In the genomic region with DNA sequence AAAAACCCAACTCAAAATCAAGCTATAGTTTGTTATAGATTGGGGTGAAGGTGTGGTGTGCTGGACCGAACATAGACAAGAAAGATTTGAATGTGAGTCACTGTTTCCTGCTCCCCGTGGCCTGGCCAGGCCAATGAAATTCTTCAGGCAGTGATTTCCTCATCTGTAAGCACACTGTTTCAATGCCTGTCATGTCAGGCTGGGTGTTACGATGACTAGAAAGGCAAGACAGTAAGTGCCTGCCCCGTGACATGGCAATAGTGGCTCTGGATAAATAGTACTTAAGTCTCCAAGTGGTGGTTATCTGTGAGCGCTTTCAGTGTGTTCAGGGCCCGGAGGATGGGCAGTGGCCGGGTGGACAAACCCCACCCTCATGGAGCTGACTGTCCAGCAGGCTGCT, we compare ENCODE assay signal across 23 mouse cellular contexts. TPM values are rescaled to one million over a fixed set of nuclear protein-coding genes. Genes with fewer than 3 reads are reported as not detected.
A peak's percentile ranks its signal among the peaks of the same experiment; 100 is the strongest.
DNase-seq lines count a peak whose midpoint lies in the region; ATAC-seq and TF ChIP-seq lines count a peak whose summit lies in the region.
"Had no signal": no experiment of that assay in that cellular context is flagged by ENCODE, and none has a peak within 500 bp of the region (broad histone marks: within the 10 kb centered on the region; RNA-seq: fewer than 3 reads in every experiment).

No protein-coding gene starts in this region.

- no peak; the same call in 1 of the 2 replicates for ATAC-seq in heart, embryonic 13.5 days (ENCODE audit: extremely low read depth, insufficient number of reproducible peaks, low FRiP score, low TSS enrichment)
- peak; percentile 58; the same call in 1 of the 2 replicates for ATAC-seq in neutrophil, adult 5-6 weeks (ENCODE audit: extremely low read depth, insufficient number of reproducible peaks, low FRiP score, poor library complexity, severe bottlenecking)
- ATAC-seq in kidney, embryonic 16.5 days (ENCODE audit: low FRiP score, low TSS enrichment) = no peak
- ATAC-seq: forebrain, embryonic 14.5 days had no signal

- TF ChIP-seq EP300 in heart, adult 2 months (IDR thresholded peaks at IDR 0.05; ENCODE audit: insufficient read depth, low read depth, low read length) = no peak

- no peaks in the 10 kb centered on the region for H3K27me3 ChIP-seq in heart, embryonic 13.5 days (replicated peaks)
- H3K27me3 ChIP-seq in heart, adult 2 months (ENCODE audit: control insufficient read depth, insufficient read depth, low read length) = no peaks in the 10 kb centered on the region
- H3K27me3 ChIP-seq in kidney, embryonic 16.5 days (ENCODE audit: insufficient read depth, low read length) = no peaks in the 10 kb centered on the region
- H3K27me3 ChIP-seq: hindbrain, embryonic 13.5 days; limb, embryonic 15.5 days had no signal

- peaks cover 21% of the 10 kb centered on the region for H3K4me1 ChIP-seq in heart, embryonic 13.5 days
- H3K4me1 ChIP-seq in heart, adult 2 months (ENCODE audit: control insufficient read depth, insufficient read depth, low read length) = no peaks in the 10 kb centered on the region
- H3K4me1 ChIP-seq in kidney, embryonic 16.5 days (ENCODE audit: insufficient read depth, low read length) = no peaks in the 10 kb centered on the region
- H3K4me1 ChIP-seq: hindbrain, embryonic 13.5 days; limb, embryonic 15.5 days had no signal

- intact Hi-C loops in heart, adult 2 months (cut with DNase I) = no loop called here
- intact Hi-C loops in gastrocnemius, adult 2 months (cut with DNase I) = no loop called here

- 0 out of 2 replicates have a peak overlapping the region, but pooled peaks have one; percentile 27 for H3K4me2 ChIP-seq in heart, embryonic 13.5 days
- no peak overlapping the region for H3K4me2 ChIP-seq in kidney, embryonic 16.5 days (replicated peaks; ENCODE audit: low read depth, low read length)
- H3K4me2 ChIP-seq: hindbrain, embryonic 13.5 days; limb, embryonic 15.5 days; lung, embryonic 14.5 days had no signal

- no peak for TF ChIP-seq CTCF in heart, adult 2 months (IDR thresholded peaks at IDR 0.05)
- no peak for TF ChIP-seq CTCF in gastrocnemius, adult 2 months (IDR thresholded peaks at IDR 0.05)

- 22% methylated on average over 7 of the region's 7 CpGs for WGBS in heart, embryonic 13.5 days
- WGBS in heart, adult 2 months = 38% methylated on average over 7 of the region's 7 CpGs
- 81% methylated on average over 7 of the region's 7 CpGs for WGBS in kidney, embryonic 16.5 days

- H3K27ac ChIP-seq in heart, embryonic 13.5 days (replicated peaks) = peak overlapping the region; percentile 62
- no peak overlapping the region for H3K27ac ChIP-seq in heart, adult 2 months
- no peak overlapping the region for H3K27ac ChIP-seq in kidney, embryonic 16.5 days (ENCODE audit: low read length)
- H3K27ac ChIP-seq in gastrocnemius, adult 2 months = no peak overlapping the region
- H3K27ac ChIP-seq: hindbrain, embryonic 13.5 days; left cerebral cortex, adult 2 months; limb, embryonic 15.5 days; liver, embryonic 14.5 days had no signal

- no peaks in the 10 kb centered on the region for H3K36me3 ChIP-seq in heart, embryonic 13.5 days
- H3K36me3 ChIP-seq in heart, adult 2 months (ENCODE audit: control insufficient read depth, insufficient read depth, low read length) = no peaks in the 10 kb centered on the region
- H3K36me3 ChIP-seq in kidney, embryonic 16.5 days (ENCODE audit: insufficient read depth, low read length) = no peaks in the 10 kb centered on the region
- H3K36me3 ChIP-seq: hindbrain, embryonic 13.5 days; limb, embryonic 15.5 days had no signal

- no peak for TF ChIP-seq POLR2A in heart, adult 2 months (IDR thresholded peaks at IDR 0.05; ENCODE audit: insufficient read depth, low read depth, low read length)

- DNase-seq in heart, adult 2 months = no peak
- DNase-seq in 3T3-L1 (ENCODE audit: low read depth, low spot score) (peak; percentile 22), NIH3T3 (ENCODE audit: low read depth) (peak; percentile 32)
- DNase-seq in gastrocnemius, adult 2 months = no peak
- DNase-seq: adrenal gland, postnatal 25 days; cerebellum, adult 9-10 months; gastrocnemius, postnatal 10 days; kidney, adult 2 months; kidney, postnatal 10 days; left cerebral cortex, postnatal 4 days; lung, embryonic 14.5 days; lung, postnatal 4 days; thymus, postnatal 14 days had no signal

- H3K9ac ChIP-seq in heart, embryonic 13.5 days = no peak overlapping the region
- no peak overlapping the region for H3K9ac ChIP-seq in heart, adult 2 months (ENCODE audit: low read depth, low read length)
- H3K9ac ChIP-seq in kidney, embryonic 16.5 days (replicated peaks; ENCODE audit: low read length) = no peak overlapping the region
- H3K9ac ChIP-seq: hindbrain, embryonic 13.5 days; limb, embryonic 15.5 days; liver, embryonic 14.5 days; lung, embryonic 14.5 days had no signal

- no peaks in the 10 kb centered on the region for H3K79me2 ChIP-seq in heart, adult 2 months (replicated peaks; ENCODE audit: control insufficient read depth, insufficient read depth, low read length)

- no peaks in the 10 kb centered on the region for H3K9me3 ChIP-seq in heart, embryonic 13.5 days
- no peaks in the 10 kb centered on the region for H3K9me3 ChIP-seq in kidney, embryonic 16.5 days (ENCODE audit: low read length)
- H3K9me3 ChIP-seq: hindbrain, embryonic 13.5 days; limb, embryonic 15.5 days had no signal

- H3K4me3 ChIP-seq in heart, embryonic 13.5 days = no peak overlapping the region
- H3K4me3 ChIP-seq in heart, adult 2 months = no peak overlapping the region
- H3K4me3 ChIP-seq in kidney, embryonic 16.5 days (ENCODE audit: low read length) = no peak overlapping the region
- no peak overlapping the region for H3K4me3 ChIP-seq in gastrocnemius, adult 2 months
- H3K4me3 ChIP-seq: hindbrain, embryonic 13.5 days; left cerebral cortex, adult 2 months; limb, embryonic 15.5 days had no signal

RNA-seq across cellular contexts. Expression of a gene that starts 3.7 kb away (rescaled TPM):
- 0.39 and 0.45 TPM in 2 replicates for polyA plus RNA-seq in heart, embryonic 13.5 days (2015; fragmentation: Nextera tagmentation; extraction: Ambion mirVana)
- total RNA-seq in heart, adult 2 months (2021) = under 1 TPM in 1 of 2 experiments, not detected in 1; 0.09 TPM
- polyA plus RNA-seq in heart, adult 2 months (2012; rRNA removed) = 0.12 TPM in 1 of 2 replicates, not detected in the other
- total RNA-seq in neutrophil, adult 5-6 weeks (2017) = 0.25 TPM in 1 of 2 replicates, not detected in the other
- polyA plus RNA-seq in kidney, embryonic 16.5 days (2015; fragmentation: Nextera tagmentation; extraction: Ambion mirVana) = 1.7 and 2.7 TPM in 2 replicates
- not detected for total RNA-seq in gastrocnemius, adult 2 months (2021)
- total RNA-seq: gastrocnemius, postnatal 10 days; granulocyte monocyte progenitor cell, adult 5-6 weeks had no signal
- polyA plus RNA-seq: spleen, adult 2 months had no signal

RNA-seq across cellular contexts. Expression of a gene that starts 57.3 kb away (rescaled TPM):
- 7.6 and 8.1 TPM in 2 replicates for polyA plus RNA-seq in heart, embryonic 13.5 days (2015; fragmentation: Nextera tagmentation; extraction: Ambion mirVana)
- 1 to 10 TPM; 3.0 to 3.5 TPM for total RNA-seq in heart, adult 2 months (2021)
- polyA plus RNA-seq in heart, adult 2 months (2012; rRNA removed) = 3.2 and 6.5 TPM in 2 replicates
- 19.7 and 22.0 TPM in 2 replicates for total RNA-seq in neutrophil, adult 5-6 weeks (2017)
- polyA plus RNA-seq in kidney, embryonic 16.5 days (2015; fragmentation: Nextera tagmentation; extraction: Ambion mirVana) = 20.4 and 20.6 TPM in 2 replicates
- total RNA-seq in gastrocnemius, adult 2 months (2021) = 1 to 10 TPM; 4.4 to 5.8 TPM

RNA-seq across cellular contexts. Expression of a gene that starts 57.6 kb away (rescaled TPM):
- polyA plus RNA-seq in heart, embryonic 13.5 days (2015; fragmentation: Nextera tagmentation; extraction: Ambion mirVana) = 9.6 and 9.9 TPM in 2 replicates
- 1 to 10 TPM; 7.5 to 9.0 TPM for total RNA-seq in heart, adult 2 months (2021)
- polyA plus RNA-seq in heart, adult 2 months (2012; rRNA removed) = 2.2 and 3.9 TPM in 2 replicates
- 34.6 and 40.2 TPM in 2 replicates for total RNA-seq in neutrophil, adult 5-6 weeks (2017)
- polyA plus RNA-seq in kidney, embryonic 16.5 days (2015; fragmentation: Nextera tagmentation; extraction: Ambion mirVana) = 16.4 and 16.9 TPM in 2 replicates
- 1 to 10 TPM; 7.5 to 8.5 TPM for total RNA-seq in gastrocnemius, adult 2 months (2021)

Comparison
In these comparisons a context has a peak if more than half of its experiments do, and no peak if none do; other contexts are left out.
1. DNase-seq: peak in 3T3-L1 (single experiment) and NIH3T3 (single experiment); none in heart, adult 2 months (0 of 2) and gastrocnemius, adult 2 months (single experiment).